Mouse (Mus musculus) liver, postnatal 0 days (tissue): ENCODE results near the gene Lgals3.

Source experiments
- CTCF ChIP-seq: sonication (generic); IDR thresholded peaks from 2 replicates; pipeline ENCODE4 v1.5.1; 2016; ENCODE audit warnings: antibody characterized with exemption, low read depth
- EP300 ChIP-seq: IDR thresholded peaks from 2 replicates; pipeline ENCODE4 v1.6.1; 2016; ENCODE audit warnings: antibody characterized with exemption, low read depth, mild to moderate bottlenecking

DNA sequence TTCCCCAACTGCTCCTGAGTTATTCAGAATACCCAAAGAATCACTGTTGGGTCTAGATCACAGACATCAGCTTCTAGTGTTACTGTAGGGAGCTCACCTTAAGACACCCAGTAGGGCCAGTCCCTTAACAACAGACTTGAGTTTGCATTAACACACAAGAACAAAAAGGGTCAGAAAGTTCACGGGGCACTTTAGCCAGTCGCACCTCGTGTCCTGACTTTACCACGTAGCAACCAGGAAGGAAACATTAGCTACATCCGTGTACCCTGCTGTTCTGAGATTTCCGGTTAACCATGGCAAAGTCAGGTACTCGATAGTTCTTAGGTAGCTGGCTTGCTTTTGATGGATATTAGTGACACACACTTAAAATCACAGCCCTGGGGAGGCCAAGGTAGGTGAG, 16.4 kb downstream of the Lgals3 start:
- TF ChIP-seq CTCF (no peak), EP300 (no peak)
